Mouse (Mus musculus): ENCODE results near the gene Nr1d2. TPM values are rescaled to one million over a fixed set of nuclear protein-coding genes. Genes with fewer than 3 reads are reported as not detected.

The Nr1d2 gene
- 12.7 and 12.8 TPM in 2 replicates for polyA plus RNA-seq (2012; rRNA removed)

DNA sequence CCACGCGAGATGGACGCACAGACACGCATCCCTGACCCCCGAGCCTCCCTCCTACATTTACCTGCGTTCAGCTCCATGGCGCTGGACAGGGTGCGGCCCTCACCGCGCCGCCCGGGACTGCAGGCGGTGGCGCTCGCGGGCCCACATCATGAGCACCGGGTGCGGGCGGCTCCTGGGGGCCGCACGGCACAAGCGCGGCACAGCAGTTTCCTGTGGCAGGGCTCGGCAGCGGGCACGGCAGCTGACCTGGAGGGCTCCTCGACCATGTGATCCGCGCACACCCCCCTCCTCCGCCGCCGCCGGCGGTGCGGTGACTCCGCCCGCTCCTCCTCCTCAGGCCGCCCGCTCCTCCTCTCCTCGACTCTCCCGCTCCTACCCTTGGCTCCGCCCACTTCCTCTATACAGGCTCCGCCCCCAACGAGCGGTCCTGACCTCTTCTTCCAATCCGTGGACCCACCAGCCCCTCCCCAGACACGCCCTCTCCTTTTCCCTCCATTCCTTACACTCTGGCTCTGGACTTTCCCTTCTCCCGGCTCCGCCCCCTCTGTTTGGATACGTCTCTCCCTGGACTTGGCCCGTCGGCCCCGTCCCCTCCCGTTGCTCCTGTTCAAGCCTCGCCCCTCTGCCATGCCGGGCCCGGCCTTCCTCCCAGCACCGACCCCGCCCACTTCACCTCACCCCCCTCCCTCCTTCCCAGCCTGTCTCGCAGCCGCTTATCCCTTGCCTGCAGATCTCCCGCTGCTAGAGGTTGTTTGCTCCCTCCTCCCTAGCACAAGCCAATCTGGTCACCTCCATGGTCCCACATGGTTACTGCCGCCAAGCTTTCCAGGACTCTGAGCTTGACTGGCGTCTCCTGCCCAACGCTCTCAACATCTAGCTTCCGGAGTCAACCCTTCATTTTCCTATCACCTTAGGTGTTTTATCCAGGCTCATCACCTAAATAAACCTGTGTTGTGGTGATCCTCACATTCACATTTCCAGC, at the start of gene Nr1d2:
Gene Nr1d2, minus strand, starts transcription at position 378 of the 982 bp plus-strand sequence.

GRCm38 (mm10) chr14:18270529-18271441, 31.9 kb upstream of the Nr1d2 start, which contains the start of the genes Nkiras1 and Rpl15:
Gene Nkiras1, plus strand, starts transcription at chr14:18271136.
Gene Rpl15, minus strand, starts transcription at chr14:18271391.

Other genes starting within 250 kb of the Nr1d2 start
- 2.2 TPM in 2 replicates for gene Nkiras1, start 32.0 kb upstream of the Nr1d2 start, polyA plus RNA-seq (2012; rRNA removed)
- 181 and 193 TPM in 2 replicates for gene Rpl15, start 32.3 kb upstream of the Nr1d2 start, polyA plus RNA-seq (2012; rRNA removed)
- gene Ube2e1, start 92.7 kb upstream of the Nr1d2 start, polyA plus RNA-seq (2012; rRNA removed), result 11.1 and 11.5 TPM in 2 replicates